Mouse (Mus musculus) liver, adult 2 months (tissue): ENCODE measurements around the gene Tnni2.

Experiments used
- CTCF ChIP-seq: fragments of 200-500 bp; IDR thresholded peaks from 2 replicates; pipeline ENCODE4 v1.5.1; 2011; ENCODE audit warnings: low read depth, low read length, control low read depth
- POLR2A ChIP-seq: fragments of 200-500 bp; IDR thresholded peaks from 2 replicates; pipeline ENCODE4 v1.6.1; 2011; ENCODE audit warnings: low read length, control low read depth; ENCODE audit not compliant: insufficient read depth; ENCODE audit errors: extremely low read depth

DNA sequence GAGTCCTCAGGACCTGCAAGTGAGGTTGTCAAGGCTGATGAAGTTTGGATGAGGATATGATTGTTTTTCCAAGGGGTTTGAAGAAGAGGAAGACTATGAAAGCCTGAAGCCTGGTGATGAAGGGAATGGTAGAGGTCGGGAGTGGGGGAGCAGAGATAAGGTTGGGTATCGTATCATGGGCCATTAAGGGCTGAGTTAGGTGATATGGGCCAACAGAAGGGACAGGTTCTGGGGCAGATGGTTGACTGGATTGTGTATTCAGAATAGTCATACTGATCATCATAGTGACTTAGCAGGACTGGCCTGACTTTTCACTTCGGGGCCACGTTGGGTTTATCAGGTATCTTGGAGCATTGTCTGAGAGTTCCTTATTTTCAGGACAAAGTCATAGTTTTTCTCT lies 46.1 kb upstream of the Tnni2 start:
- TF ChIP-seq POLR2A (no peak), CTCF (no peak)
